Mouse (Mus musculus) stomach, embryonic 16.5 days (tissue): ENCODE data around the gene Cd24a. TPM values are rescaled to one million over a fixed set of nuclear protein-coding genes. Genes with fewer than 3 reads are reported as not detected.

Experiments
- ATAC-seq: fragments of 200-750 bp; cut with Nextera tagmentation; 2 replicates; pipeline ENCODE4 v1.8.0; 2017; ENCODE audit warnings: moderate number of reproducible peaks, moderate TSS enrichment; ENCODE audit not compliant: insufficient read depth, low FRiP score
- H3K27ac ChIP-seq: fragments of 300-500 bp; sonication (generic); 2 replicates; pipeline ENCODE4 v1.5.1; 2014; ENCODE audit warnings: low read length
- H3K27me3 ChIP-seq: fragments of 300-500 bp; sonication (generic); 2 replicates; pipeline ENCODE4 v1.6.1; 2014; ENCODE audit warnings: low read length, control low read depth, mixed read lengths; ENCODE audit not compliant: control insufficient read depth, insufficient read depth
- H3K36me3 ChIP-seq: fragments of 300-500 bp; sonication (generic); 2 replicates; pipeline ENCODE4 v1.6.1; 2014; ENCODE audit warnings: low read length; ENCODE audit not compliant: control insufficient read depth, insufficient read depth
- H3K4me1 ChIP-seq: fragments of 300-500 bp; sonication (generic); 2 replicates; pipeline ENCODE4 v1.6.1; 2014; ENCODE audit warnings: low read length, control low read depth, mixed read lengths; ENCODE audit not compliant: control insufficient read depth, insufficient read depth
- H3K4me2 ChIP-seq: fragments of 300-500 bp; sonication (generic); 2 replicates; pipeline ENCODE4 v1.6.1; 2014; ENCODE audit warnings: low read depth, low read length, mixed read lengths
- H3K4me3 ChIP-seq: fragments of 300-500 bp; sonication (generic); replicated peaks from 2 replicates; pipeline ENCODE4 v1.5.1; 2014; ENCODE audit warnings: mild to moderate bottlenecking, low read length
- H3K9ac ChIP-seq: fragments of 300-500 bp; sonication (generic); 2 replicates; pipeline ENCODE4 v1.6.1; 2014; ENCODE audit warnings: low read length
- H3K9me3 ChIP-seq: fragments of 300-500 bp; sonication (generic); replicated peaks from 2 replicates; pipeline ENCODE4 v1.6.1; 2016; ENCODE audit warnings: low read length, control low read depth; ENCODE audit not compliant: control insufficient read depth
- WGBS: fragments of 180-500 bp; shearing (Covaris S2); extraction: QIAGEN DNeasy Blood & Tissue Kit; methylation state at CpG from one replicate; pipeline ENCODE4 v1.1.7; 2014; 5-methylcytosine and 5-hydroxymethylcytosine counted together
- polyA plus RNA-seq: library from polyadenylated mRNA; unstranded; fragments of >200 nt; fragmentation: Nextera tagmentation; extraction: Ambion mirVana; gene quantifications from 2 replicates; pipeline ENCODE4 v1.2.1, GENCODE M21; 2015

The Cd24a gene
- polyA plus RNA-seq, 1 experiment from 2014 or later = 328 TPM

DNA sequence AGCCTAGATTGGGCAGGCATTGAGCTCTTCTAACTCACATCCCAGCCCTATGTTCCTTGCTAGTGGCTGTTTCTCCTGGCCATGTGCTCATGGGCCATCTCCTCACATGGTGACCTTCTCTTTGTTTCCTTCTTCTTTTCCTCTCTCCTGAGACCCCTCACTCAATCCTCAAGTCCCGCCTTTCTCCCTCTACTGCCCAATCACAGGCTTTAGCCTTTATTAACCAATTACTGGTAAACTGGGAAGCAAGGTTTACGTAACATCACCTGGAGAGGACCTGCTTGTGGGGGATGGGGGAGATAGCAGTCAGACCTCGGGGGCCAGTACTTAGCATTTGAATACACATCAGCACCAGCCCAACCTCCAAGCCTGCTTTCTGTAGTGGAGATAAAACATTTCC, 26.7 kb upstream of the Cd24a start:
- Histone ChIP-seq H3K27me3 (no peaks in the 10 kb centered on the region), H3K4me2 (no peak overlapping the region), H3K4me3 (no peak overlapping the region), H3K27ac (no peak overlapping the region), H3K9me3 (no peaks in the 10 kb centered on the region), H3K36me3 (no peaks in the 10 kb centered on the region), H3K4me1 (no peaks in the 10 kb centered on the region), H3K9ac (no peak overlapping the region)
- WGBS = 38% methylated on average over 3 of the region's 3 CpGs
- no peak for ATAC-seq

GRCm38 (mm10) chr10:43557630-43558165, 20.4 kb upstream of the Cd24a start:
- H3K4me2 ChIP-seq = no peak overlapping the region
- no peak for ATAC-seq
- H3K4me1 ChIP-seq = no peaks in the 10 kb centered on the region
- H3K27me3 ChIP-seq = no peaks in the 10 kb centered on the region; the same call in 1 of the 2 replicates
- H3K27ac ChIP-seq = no peak overlapping the region
- no peaks in the 10 kb centered on the region for H3K9me3 ChIP-seq
- WGBS = 85% methylated on average over 5 of the region's 5 CpGs
- no peaks in the 10 kb centered on the region for H3K36me3 ChIP-seq
- no peak overlapping the region for H3K4me3 ChIP-seq
- H3K9ac ChIP-seq = no peak overlapping the region

- Histone ChIP-seq H3K36me3 (no peaks in the 10 kb centered on the region), H3K4me1 (no peaks in the 10 kb centered on the region), H3K27ac (no peak overlapping the region), H3K9me3 (no peaks in the 10 kb centered on the region), H3K27me3 (no peaks in the 10 kb centered on the region; the same call in 1 of the 2 replicates), H3K4me3 (no peak overlapping the region), H3K9ac (no peak overlapping the region), H3K4me2 (no peak overlapping the region)
- 73% methylated on average over 11 of the region's 11 CpGs for WGBS
- ATAC-seq = no peak
Measured at GRCm38 (mm10) chr10:43559313-43559712, 18.8 kb upstream of the Cd24a start.

- Histone ChIP-seq H3K27ac (no peak overlapping the region), H3K9me3 (no peaks in the 10 kb centered on the region), H3K36me3 (no peaks in the 10 kb centered on the region), H3K9ac (no peak overlapping the region), H3K4me1 (no peaks in the 10 kb centered on the region), H3K4me3 (no peak overlapping the region), H3K27me3 (no peaks in the 10 kb centered on the region; the same call in 1 of the 2 replicates), H3K4me2 (no peak overlapping the region)
- ATAC-seq = no peak
- WGBS = 39% methylated on average over 2 of the region's 2 CpGs
Measured at GRCm38 (mm10) chr10:43560765-43561164, 17.3 kb upstream of the Cd24a start.

- 92% methylated on average over 2 of the region's 2 CpGs for WGBS
- H3K9ac ChIP-seq = no peak overlapping the region
- no peaks in the 10 kb centered on the region for H3K4me1 ChIP-seq
- H3K9me3 ChIP-seq = no peaks in the 10 kb centered on the region
- no peak overlapping the region for H3K4me2 ChIP-seq
- no peak for ATAC-seq
- no peak overlapping the region for H3K4me3 ChIP-seq
- no peak overlapping the region for H3K27ac ChIP-seq
- no peaks in the 10 kb centered on the region for H3K36me3 ChIP-seq
- H3K27me3 ChIP-seq = no peaks in the 10 kb centered on the region; the same call in 1 of the 2 replicates
Measured at GRCm38 (mm10) chr10:43561311-43561710, 16.8 kb upstream of the Cd24a start.

- Histone ChIP-seq H3K27ac (no peak overlapping the region), H3K9ac (no peak overlapping the region), H3K27me3 (no peaks in the 10 kb centered on the region), H3K36me3 (no peaks in the 10 kb centered on the region), H3K4me2 (no peak overlapping the region), H3K9me3 (peaks cover 8% of the 10 kb centered on the region), H3K4me1 (peaks cover 2% of the 10 kb centered on the region; the same call in 1 of the 2 replicates), H3K4me3 (no peak overlapping the region)
- no peak for ATAC-seq
- 76% methylated on average over 2 of the region's 2 CpGs for WGBS
Measured at GRCm38 (mm10) chr10:43574352-43574751, 3.7 kb upstream of the Cd24a start.

- no peak overlapping the region for H3K27ac ChIP-seq
- no peaks in the 10 kb centered on the region for H3K36me3 ChIP-seq
- H3K27me3 ChIP-seq = no peaks in the 10 kb centered on the region
- no peak overlapping the region for H3K9ac ChIP-seq
- H3K4me3 ChIP-seq = no peak overlapping the region
- peaks cover 8% of the 10 kb centered on the region for H3K9me3 ChIP-seq
- no peak overlapping the region for H3K4me2 ChIP-seq
- 0% methylated on average over 3 of the region's 3 CpGs for WGBS
- ATAC-seq = no peak
- H3K4me1 ChIP-seq = peaks cover 2% of the 10 kb centered on the region; the same call in 1 of the 2 replicates
Measured at GRCm38 (mm10) chr10:43574956-43575355, 3.1 kb upstream of the Cd24a start.

GRCm38 (mm10) chr10:43577299-43577996, 636 bp upstream of the Cd24a start:
- no peaks in the 10 kb centered on the region for H3K9me3 ChIP-seq
- H3K4me1 ChIP-seq = peaks cover 2% of the 10 kb centered on the region; the same call in 1 of the 2 replicates
- H3K9ac ChIP-seq = peak overlapping the region; percentile 7; the same call in 1 of the 2 replicates
- H3K36me3 ChIP-seq = no peaks in the 10 kb centered on the region
- H3K4me3 ChIP-seq = peak overlapping the region; percentile 76
- ATAC-seq = no peak
- 22% methylated on average over 19 of the region's 19 CpGs for WGBS
- no peaks in the 10 kb centered on the region for H3K27me3 ChIP-seq
- peak overlapping the region; percentile 19; the same call in 1 of the 2 replicates for H3K27ac ChIP-seq
- peak overlapping the region; percentile 91 for H3K4me2 ChIP-seq

- H3K9me3 ChIP-seq = no peaks in the 10 kb centered on the region
- peak overlapping the region; percentile 82 for H3K9ac ChIP-seq
- H3K4me3 ChIP-seq = peak overlapping the region; percentile 76
- WGBS = 1% methylated on average over 32 of the region's 32 CpGs
- peaks cover 2% of the 10 kb centered on the region; the same call in 1 of the 2 replicates for H3K4me1 ChIP-seq
- H3K36me3 ChIP-seq = no peaks in the 10 kb centered on the region
- peak overlapping the region; percentile 91 for H3K4me2 ChIP-seq
- ATAC-seq = peak; percentile 50
- no peaks in the 10 kb centered on the region for H3K27me3 ChIP-seq
- peak overlapping the region; percentile 97 for H3K27ac ChIP-seq
Measured at GRCm38 (mm10) chr10:43578366-43578753, 276 bp downstream of the Cd24a start.
